Mouse (Mus musculus) cerebellum, postnatal 25 days (tissue): ENCODE measurements at regions not wholly inside any gene's neighbourhood (a gene's known extent, or its start where the extent isn't known, plus 50 kb on each side); places are given as distances from the start of the nearest gene placed in this dataset.
A peak's percentile ranks its signal among the peaks of the same experiment; 100 is the strongest.
"Not testable (repeated sequence)": the region's sequence is repeated elsewhere in the genome, so short reads cannot be mapped to it uniquely, and the experiment has no call there.

Experiments
- DNase-seq, 2 experiments: peaks; one replicate each; pipeline ENCODE4 v3.0.0; 2021; ENCODE audit warnings: mixed read lengths in 2 of 2

DNA sequence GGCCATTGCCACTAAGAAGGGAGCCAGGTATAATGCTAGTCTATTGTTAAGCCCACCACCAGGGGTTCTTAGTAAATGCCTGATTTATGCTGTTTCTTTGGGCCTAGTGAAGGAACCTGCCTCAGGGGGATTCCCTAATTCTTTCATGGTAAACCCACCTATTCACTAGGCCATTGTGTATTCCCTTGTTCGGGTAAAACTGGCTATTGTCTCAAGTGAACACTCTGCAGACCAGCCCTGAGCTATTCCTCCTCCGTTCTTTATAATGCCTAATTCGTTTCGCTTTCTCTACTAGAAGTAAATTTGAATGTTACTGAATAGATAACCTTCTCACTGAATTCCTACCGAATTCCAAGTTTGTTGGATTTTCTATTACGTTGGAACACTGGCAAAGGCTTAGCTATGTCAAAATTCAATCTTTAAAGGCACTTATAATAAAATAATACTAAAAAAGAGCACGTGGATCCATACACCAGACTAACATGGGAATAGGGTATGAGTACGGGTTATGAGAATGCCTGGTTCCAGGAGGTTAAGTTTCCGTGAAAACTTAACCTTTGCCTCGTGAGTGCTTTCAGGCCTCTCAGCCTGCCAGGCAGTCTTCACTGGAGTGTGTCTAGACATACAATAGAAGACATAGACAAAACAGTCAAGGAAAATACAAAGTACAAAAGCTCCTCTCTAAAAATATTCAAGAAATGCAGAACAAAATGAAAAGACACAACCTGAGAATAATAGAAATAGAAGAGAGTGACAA lies 536.8 kb upstream of the Cntn5 start:
- DNase-seq = not testable (repeated sequence)

DNA sequence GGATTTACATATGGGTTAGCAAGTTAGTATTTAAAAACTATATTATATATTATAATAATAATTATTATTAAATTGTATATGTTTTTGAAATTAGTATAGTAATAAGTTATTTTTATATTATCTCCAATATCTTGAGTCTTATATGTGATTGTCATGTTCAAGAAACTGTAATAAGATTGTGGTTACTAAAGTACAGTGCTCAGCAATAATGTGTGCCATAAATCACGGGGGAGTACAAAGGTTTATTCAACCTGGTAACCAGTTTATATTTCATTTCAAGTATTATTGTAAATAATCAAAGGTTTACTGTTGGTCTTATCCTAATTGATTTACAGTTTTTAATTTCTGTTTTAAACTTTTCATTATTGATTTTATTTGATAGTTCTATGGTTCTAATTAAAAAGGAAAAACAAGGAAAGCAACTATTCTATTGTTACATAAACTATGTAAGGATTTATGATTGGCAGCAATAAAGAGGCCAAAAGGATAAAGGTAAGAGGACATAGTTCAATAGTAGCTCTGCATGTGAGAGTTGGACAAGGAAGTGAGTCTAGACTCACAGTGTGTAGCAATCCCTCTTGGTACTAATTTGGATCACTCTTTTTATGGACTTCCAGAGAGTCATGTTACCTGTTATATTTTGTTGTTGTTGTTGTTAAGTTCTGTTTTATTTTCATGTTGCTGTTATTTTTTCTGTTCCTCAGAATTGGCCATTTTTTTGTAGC lies 532.0 kb upstream of the Cntn5 start:
- DNase-seq = no peak

DNA sequence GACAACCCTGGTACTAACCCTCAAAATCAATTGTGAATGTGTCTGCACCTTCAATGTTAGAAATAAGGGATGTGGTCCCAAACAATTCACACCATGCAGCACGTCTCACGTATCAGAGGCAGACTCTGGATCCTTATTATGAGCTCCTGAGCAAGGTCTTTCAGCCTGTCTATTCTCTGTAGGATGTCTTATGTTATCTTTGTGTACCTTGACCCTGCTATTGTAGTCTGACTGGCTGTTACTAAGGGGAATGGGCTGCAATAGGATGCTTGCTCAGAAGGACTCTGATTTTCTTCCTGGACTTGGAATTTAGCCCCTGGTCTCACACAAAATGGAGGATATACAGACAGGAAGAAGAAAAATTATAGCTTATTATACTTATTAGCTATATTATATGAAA lies 531.4 kb upstream of the Cntn5 start:
- no peak for DNase-seq

DNA sequence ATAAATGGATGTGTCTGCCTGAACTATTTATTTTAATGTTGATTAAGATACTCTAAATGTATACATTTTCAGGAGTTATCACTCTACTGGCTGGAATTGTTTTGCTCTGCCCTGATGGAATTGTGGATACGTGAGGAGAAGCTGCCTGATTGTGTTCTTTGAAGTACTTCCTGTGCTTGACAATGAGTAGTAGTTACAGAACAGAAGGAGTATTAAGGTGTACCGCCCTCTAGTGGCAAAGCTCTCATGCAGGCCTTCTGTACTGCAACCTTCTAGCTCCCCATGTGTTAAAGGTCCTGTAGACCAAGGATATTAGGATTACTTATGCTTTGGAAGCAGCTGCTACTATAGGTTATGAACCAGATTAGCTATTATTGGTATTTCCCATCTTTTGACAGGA lies 530.4 kb upstream of the Cntn5 start:
- peak; percentile 15 to 60 for DNase-seq

DNA sequence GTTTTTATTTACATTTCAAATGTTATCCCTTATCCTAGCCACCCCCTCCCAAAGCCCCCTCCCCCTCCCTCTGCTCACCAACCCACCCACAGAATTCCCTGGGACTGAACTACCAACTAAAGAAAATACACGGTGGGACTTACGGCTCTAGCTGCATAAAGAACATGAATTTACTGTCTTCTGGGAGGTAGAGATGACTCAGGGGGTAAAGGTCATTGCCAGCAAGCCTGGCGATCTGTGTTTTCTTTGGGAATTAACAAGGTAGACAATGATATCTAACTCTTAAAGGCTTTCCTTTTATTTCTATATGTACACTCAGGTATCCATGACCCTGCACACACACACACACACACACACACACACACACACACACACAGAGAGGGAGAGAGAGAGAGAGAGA lies 521.9 kb upstream of the Cntn5 start:
- DNase-seq = no peak

DNA sequence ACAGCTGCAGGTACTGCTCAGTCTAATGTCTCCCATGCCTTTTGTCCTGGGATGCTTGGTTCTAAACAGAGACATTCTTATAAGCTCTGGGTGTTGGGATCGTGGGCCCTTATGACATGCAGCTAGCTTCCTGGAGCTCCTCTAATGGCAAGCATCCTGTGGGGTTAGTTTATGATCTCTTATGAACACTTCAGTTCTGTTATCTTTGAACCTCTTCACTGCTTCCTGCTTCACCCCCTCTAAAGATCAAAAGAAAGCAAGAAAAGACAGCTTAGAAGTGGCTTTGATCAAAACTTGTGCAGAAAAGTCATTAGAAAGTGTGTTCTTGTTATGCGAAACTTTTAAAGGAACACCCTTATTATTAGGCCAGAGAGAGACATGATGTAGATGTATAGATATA lies 492.3 kb upstream of the Cntn5 start:
- no peak for DNase-seq

DNA sequence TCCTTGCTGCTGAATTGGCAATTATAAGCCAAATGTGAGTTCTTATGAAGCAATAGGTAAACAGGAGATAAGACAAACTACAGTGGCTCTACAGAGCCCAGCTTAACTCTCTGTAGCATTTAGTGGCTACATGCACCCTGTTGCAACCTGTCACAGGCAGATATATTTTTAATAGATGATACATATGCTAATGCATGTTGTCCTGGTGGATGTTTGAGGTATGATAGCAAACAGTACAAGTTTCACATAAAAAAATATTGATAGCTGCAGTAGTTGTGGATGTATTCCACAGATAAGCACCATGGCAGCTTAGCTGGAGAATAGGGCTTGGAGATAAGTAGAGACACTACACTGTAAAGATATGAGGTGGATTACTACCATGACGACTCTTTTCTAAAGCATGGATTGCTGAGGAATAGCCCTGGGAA lies 477.1 kb upstream of the Cntn5 start:
- DNase-seq = no peak

DNA sequence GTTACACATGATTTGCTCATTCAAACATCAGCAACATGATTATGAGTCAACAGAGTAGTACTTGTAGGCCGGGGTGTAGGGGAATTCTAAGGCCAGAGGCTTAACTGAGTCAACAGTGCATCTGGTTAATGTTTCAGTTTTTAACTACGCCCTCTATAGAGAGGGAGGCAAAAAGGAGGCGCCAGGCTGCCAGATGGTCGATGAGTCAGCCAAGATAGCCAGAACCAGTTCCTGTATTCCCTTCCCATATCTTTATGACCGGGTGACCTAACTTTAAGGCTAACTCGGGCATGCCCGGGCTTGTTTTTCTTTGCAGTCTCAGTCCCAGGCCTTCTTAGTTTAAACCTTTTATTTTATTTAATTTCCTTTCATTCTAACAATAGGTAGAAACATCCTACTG lies 476.0 kb upstream of the Cntn5 start:
- peak in 1 of 2 experiments; percentile 6 for DNase-seq

DNA sequence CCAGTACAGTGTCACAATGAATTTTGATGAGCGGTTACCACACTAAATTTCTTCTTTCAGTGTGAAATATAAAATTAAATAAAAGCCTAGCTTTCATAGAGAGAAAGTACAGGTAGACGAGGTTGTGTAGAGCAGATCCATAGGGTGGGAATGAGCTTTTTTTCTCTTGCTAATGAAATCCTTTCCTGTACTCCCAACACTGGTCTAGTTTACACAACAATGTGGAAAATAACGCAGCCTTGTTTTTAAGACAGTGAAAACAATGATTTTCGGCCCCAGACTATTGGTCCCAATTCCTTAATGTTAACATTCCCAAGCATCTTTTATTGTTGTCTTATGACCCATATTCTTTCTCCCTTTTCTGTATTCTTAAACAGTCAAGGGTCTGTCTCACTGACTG lies 473.5 kb upstream of the Cntn5 start:
- DNase-seq = no peak

DNA sequence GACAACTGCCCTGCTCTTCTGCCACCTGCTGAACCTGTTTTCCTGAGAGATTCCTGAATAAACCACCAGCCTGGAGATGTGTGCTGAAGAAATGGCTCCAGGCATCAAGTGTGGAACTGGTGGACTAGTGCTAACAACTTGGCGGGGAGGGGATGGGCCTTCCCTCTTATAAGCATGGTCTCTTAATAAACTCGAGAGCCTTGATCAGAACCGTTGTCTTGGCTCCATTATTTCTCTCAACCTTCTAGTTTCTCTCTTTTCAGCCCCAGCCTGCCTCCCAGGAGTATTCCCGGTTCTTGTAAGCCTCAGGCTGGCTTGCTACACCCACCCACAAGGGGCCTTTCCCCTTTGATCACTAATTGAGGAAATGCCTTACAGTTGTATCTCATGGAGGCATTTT lies 473.0 kb upstream of the Cntn5 start:
- no peak for DNase-seq

DNA sequence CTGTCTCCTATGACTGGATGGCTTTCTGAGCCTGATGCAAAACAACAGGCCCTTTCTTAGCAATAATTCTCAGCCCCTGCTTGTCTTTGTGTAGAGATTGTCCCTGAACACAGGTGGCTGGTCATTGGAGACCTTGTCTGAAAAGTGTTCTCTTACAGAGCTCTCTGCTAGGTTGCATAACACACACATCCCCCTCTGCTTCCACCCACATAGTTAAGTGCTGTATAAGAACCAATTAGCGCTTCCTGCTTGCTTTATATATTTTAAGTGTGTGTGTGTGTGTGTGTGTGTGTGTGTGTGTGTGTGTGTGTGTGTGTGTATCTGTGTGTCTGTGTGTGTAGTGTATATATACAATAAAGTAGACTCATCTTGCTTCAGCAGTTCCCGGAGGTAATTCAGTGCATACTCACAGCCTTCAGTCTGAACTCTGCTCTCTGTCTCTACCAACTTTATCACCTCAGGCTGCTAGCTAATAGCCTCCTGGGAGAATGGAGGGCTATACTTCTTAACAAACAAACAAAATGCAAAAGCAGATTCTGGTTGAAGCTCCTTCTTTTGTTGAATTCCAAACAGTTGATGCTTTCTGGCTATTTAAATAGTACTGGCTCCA lies 468.8 kb upstream of the Cntn5 start:
- no peak for DNase-seq

DNA sequence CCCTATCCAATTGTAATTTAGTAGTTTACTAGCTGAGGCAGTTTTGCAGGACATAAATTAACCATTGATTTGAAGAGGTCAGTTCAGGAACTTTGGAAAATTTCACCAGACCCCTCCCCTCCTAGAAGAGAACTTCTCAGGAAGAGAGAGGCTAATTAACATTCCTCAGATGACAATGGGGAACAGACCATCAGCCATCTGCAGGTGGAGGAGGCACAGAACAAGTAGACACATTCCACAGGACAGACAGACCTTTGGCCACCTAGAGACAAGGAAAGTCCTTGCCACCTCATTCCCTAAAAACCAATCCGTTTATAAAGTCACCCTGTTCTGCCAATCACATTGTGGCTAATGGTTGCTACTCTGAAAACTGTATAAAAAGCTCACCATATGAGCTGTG lies 463.5 kb upstream of the Cntn5 start:
- no peak for DNase-seq

DNA sequence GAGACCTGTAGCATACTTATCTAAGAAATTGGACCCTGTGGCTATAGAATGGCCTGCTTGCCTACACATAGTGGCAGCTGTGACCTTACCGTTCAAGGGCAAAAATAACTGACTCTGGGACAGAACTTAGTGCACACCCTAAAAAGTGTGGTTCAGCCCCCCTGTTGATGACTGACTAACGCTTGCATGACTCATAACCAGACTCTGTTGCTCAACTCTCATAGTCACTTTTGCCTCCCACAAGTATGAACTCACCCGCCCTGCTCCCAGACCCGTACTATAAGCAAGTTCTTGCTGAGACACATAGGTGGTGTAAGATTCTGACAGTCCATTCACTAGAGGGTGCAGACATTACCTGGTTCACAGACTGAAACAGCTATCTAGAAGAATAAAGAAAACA lies 424.3 kb upstream of the Cntn5 start:
- DNase-seq = no peak

DNA sequence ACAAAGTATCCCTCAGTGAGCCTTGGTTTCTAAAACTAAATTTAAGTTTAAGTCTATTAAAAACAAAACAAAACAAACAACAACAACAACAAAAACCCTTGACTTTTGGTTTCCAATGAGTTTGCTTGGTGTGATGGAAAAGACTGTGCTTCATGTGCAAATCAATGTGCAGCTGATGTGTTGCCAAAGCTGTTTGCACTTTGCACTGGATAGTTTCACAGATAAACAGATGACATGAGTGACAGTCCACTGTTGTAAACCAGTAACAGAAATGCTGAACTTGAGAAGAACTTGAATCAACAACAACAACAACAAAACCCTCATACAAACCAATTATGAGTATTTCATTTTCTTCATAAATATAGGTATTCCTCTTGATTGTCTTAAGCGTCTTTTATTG lies 412.6 kb upstream of the Cntn5 start:
- no peak for DNase-seq

DNA sequence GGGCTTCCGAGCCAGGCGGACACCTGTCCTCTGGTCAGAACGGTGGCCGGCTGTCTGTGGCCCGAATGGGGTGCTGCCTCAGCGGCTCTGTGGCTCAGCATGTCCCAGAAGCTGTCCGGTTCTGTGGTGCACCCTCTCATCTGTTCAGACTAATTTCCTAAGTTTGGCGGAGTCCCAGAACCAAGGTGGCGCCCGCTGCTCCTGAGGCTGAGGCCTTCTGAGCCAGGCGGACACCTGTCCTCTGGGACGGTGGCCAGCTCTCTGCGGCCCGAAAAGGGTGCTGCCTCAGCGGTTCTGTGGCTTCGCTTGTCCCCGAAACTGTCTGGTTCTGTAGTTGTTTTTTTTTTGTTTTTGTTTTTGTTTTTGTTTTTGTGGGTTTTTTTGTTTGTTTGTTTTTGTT lies 392.5 kb upstream of the Cntn5 start:
- DNase-seq = peak; percentile 78 to 86

DNA sequence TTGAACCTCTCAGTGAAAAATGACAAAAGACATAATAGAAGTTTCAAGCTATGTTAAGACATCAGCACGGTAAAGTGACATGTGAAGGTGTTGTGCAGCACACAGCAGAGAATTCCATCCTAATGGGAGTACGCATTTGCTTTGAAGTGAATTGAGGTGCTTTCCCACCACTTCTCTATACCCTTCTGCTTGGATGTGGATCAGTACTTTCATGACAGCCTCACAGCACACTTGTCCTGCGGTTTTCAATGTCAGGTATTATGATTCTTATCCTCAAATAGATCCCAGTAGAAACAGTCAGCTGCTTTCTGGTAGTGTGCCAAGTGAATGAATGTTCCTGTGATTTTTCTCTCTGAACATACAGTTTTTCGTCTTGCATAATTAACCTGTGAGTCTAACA lies 380.6 kb upstream of the Cntn5 start:
- DNase-seq = peak; percentile 33 to 42

DNA sequence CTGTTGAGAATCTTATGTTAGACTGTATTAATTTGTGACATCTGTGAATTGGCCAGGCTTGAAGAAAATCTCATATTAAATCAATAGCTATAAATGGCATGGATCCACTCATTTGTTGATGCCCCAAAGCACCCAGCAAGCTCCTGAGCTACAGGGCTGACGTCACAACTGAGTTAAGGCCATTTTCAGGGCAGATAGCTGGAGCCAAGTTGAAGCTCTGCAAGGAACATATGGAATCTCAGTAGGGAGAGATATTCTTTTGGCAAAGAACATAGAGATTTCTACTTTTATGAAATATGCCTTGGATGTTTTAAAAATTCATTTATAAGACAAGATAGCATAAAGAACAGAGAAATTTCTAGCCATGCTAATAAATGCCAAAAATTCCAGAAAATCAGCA lies 380.0 kb upstream of the Cntn5 start:
- DNase-seq = peak; percentile 59 to 75

DNA sequence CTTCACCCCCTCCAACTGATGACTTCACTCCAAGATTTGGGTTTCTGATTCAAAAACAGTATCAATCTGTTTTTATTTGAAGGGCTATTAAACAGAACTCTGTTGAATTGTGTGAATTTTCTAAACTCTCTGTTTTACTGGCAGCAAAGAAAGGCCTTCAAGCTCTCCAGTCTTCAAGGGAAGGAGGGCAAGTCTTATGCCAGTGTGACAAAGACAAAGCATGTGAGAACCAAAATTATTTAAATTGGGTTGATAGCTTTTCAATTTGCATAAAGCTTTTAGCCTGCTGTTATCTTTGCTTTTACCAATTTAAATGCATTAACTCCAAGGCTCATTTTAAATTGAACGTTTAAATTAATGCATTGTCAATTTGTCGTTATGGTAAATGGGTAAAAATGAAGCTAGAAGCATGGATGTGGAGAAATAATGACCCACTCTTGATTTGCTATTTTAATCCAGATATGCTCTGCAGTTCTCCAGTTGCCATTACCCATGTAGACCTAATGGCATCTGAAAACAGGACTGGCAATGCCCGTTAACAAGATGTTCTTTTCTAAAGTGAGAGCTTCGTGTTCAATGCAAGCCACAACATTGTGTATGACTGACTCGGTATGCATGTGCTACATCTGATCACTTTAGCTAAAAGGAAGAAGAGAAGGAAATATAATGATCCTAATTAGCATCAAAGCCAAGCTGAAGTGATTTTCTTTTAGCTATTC lies 375.0 kb upstream of the Cntn5 start:
- no peak for DNase-seq

DNA sequence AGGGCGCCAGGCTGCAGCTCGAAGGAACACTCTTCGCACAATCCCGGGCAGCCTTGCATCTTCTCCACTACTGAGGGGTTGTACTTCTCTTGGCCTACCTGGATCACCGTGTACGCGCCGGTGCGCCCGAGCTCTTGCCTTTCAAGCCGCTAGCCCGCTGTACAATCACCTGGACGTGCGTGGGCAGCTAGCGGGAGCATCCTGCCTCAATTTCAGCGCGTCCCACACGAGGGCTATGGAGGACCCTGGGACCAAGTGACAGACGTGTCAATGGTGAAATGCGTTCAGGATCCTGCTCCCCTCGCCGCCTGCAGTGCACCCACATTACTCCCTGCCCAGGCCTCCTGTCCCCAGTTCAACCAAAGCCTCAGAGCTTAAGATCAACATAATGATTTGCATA lies 373.2 kb upstream of the Cntn5 start:
- no peak for DNase-seq

DNA sequence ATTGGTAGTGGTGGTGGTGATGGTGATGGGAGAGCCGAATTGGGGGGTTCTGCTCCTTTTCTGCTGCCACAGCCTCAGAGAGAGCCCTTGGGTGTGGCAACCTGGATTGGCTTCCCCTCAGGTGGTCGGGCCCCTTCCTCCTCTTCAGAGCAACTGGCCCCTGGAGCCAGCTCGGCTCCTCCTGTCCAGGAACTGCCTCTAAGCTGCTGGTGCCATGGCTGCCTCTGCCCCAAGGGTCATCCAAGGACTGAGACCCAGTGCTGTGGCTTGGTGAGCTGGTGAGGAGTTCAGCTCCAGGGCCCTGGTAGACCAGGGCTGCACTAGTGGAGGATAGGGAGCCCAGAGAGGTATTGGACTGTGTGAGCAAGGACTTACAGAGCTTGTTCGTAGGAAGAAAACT lies 372.4 kb upstream of the Cntn5 start:
- DNase-seq = no peak

DNA sequence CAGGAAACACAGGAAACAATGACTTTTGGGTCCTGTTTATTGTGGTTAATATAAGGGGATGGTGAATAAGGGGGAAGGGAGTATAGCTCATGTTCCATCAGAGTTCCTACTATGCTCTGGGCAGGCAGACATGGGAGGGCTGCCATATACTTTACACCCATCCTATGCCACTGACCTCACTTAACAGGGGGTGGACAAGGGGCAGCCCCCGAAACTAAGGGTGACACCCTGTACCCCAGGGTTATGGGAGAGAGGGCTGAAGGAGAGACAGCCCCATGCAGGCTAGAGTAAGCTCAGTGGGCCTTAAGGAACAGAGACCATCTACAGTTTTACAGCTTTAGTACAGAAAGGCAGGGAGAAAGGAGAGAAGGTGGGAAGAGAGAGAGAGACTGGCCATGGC lies 352.3 kb upstream of the Cntn5 start:
- DNase-seq = no peak

DNA sequence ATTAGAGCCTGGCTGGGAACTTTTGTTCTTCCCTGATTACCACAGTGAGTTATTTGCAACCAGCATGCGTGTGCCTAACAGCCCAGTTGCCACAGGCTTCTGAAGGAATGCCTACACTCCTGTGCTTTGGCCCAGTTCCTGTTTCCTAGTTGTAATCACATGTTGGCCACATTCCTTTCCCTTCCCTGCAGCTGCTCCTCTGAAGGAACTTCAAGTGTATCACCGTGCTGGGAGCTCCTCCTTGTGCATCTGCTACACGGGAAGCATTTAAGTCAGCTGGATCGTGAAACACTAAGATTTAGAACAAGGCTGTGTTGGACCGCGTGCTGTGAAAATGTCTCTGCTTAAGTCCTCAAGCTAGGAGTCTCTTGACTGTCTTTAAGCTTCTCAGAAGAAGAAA lies 302.3 kb upstream of the Cntn5 start:
- peak; percentile 12 for DNase-seq

DNA sequence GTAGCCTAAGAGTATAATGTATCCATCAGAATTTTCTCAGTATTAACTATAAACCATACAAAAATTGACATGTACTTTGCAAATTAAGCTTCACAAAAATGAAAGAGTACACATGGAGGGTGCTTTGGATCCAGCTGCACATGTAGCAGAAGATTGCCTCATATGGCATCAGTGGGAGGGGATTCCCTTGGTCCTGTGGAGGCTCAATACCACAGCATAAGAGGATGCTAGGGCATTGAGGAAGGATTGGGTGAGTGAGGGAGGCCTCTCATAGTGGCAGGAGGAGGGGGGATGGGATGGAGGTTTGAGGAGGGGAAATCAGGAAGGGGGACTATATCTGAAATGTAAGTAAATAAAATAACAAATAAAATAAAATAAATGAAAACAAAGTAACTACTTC lies 301.7 kb upstream of the Cntn5 start:
- DNase-seq = no peak

DNA sequence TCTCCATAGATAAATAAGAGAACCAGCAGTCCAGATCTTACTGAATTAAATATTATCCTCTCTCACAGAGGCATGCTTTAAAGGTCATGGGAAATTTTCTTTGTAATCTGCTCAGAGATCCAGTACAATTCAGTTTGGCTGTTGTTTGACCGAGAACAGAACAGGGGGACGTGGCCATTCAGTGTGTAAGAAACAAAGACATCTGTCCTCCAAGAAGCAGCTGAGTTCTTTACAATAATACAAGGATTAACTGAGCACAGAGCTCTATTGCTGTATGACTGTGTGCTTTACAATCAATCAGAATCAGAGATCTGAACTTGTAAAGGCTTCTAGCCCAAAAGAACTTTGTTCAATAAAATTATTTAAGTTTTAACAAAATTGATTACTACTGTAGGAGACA lies 287.6 kb upstream of the Cntn5 start:
- no peak for DNase-seq
